Mouse (Mus musculus) liver, postnatal 0 days (tissue): ENCODE data around the gene Duoxa1. TPM values are rescaled to one million over a fixed set of nuclear protein-coding genes. Genes with fewer than 3 reads are reported as not detected.
A peak's percentile ranks its signal among the peaks of the same experiment; 100 is the strongest.

ENCODE experiments used
- ATAC-seq: fragments of 200-750 bp; cut with Nextera tagmentation; 2 replicates; pipeline ENCODE4 v1.8.0; 2017; ENCODE audit warnings: mild to moderate bottlenecking, moderate library complexity
- DNase-seq: peaks from one replicate; pipeline ENCODE4 v3.0.0-alpha.2; 2016
- H3K27ac ChIP-seq: fragments of 300-500 bp; sonication (generic); 2 replicates; pipeline ENCODE4 v1.5.1; 2014; ENCODE audit warnings: antibody characterized with exemption, moderate library complexity, mild to moderate bottlenecking, low read depth
- H3K27me3 ChIP-seq: fragments of 300-500 bp; sonication (generic); 2 replicates; pipeline ENCODE4 v1.6.1; 2014; ENCODE audit warnings: low read length, control low read depth, mixed read lengths; ENCODE audit not compliant: insufficient read depth
- H3K36me3 ChIP-seq: fragments of 300-500 bp; sonication (generic); replicated peaks from 2 replicates; pipeline ENCODE4 v1.6.1; 2014; ENCODE audit warnings: mild to moderate bottlenecking, control low read depth, low read length, moderate library complexity, mixed read lengths; ENCODE audit not compliant: insufficient read depth
- H3K4me1 ChIP-seq: fragments of 300-500 bp; sonication (generic); 2 replicates; pipeline ENCODE4 v1.6.1; 2014; ENCODE audit warnings: antibody characterized with exemption, mild to moderate bottlenecking, control low read depth; ENCODE audit not compliant: insufficient read depth
- H3K4me2 ChIP-seq: fragments of 300-500 bp; sonication (generic); 2 replicates; pipeline ENCODE4 v1.6.1; 2014; ENCODE audit warnings: low read depth, mild to moderate bottlenecking, low read length, moderate library complexity, mixed read lengths
- H3K4me3 ChIP-seq: fragments of 300-500 bp; sonication (generic); 2 replicates; pipeline ENCODE4 v1.5.1; 2014; ENCODE audit warnings: low read depth, low read length
- H3K9ac ChIP-seq: fragments of 300-500 bp; sonication (generic); replicated peaks from 2 replicates; pipeline ENCODE4 v1.6.1; 2014; ENCODE audit warnings: mild to moderate bottlenecking, moderate library complexity
- H3K9me3 ChIP-seq: fragments of 300-500 bp; sonication (generic); 2 replicates; pipeline ENCODE4 v1.6.1; 2016; ENCODE audit warnings: mild to moderate bottlenecking, control low read depth, low read length, mixed read lengths
- CTCF ChIP-seq: sonication (generic); IDR thresholded peaks from 2 replicates; pipeline ENCODE4 v1.5.1; 2016; ENCODE audit warnings: antibody characterized with exemption, low read depth
- EP300 ChIP-seq: IDR thresholded peaks from 2 replicates; pipeline ENCODE4 v1.6.1; 2016; ENCODE audit warnings: antibody characterized with exemption, low read depth, mild to moderate bottlenecking
- WGBS: fragments of 180-500 bp; shearing (Covaris S2); extraction: QIAGEN DNeasy Blood & Tissue Kit; methylation state at CpG from one replicate; pipeline ENCODE4 v1.1.7; 2014; ENCODE audit not compliant: insufficient replicate concordance; 5-methylcytosine and 5-hydroxymethylcytosine counted together
- polyA plus RNA-seq: library from polyadenylated mRNA; unstranded; fragments of >200 nt; fragmentation: Nextera tagmentation; extraction: Ambion mirVana; gene quantifications from 2 replicates; pipeline ENCODE4 v1.2.1, GENCODE M21; 2015

Duoxa1 gene
- polyA plus RNA-seq, 1 experiment from 2014 or later: not detected

DNA sequence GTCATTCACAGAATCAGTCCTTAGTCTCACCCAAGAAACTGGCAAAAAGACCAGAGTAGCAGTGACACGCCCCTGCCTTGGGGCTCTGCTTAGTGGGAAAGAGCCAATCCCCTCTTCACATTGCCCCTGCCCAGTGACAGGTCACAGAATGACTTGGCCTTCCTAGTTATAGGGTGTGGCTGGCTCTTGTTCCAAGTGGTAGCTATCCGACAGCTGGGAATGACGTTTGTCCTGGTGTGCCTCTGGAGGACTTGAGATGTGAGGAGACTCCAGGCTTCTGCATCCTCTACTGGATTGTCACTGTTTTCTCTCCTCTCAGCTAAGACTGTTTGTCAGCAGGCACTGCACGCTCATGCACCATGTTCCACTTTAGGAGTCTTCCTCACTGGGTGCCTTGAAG is 3.9 kb upstream of the Duoxa1 start:
- H3K27me3 ChIP-seq: peaks cover 39% of the 10 kb centered on the region
- H3K27ac ChIP-seq: no peak overlapping the region
- WGBS: 60% methylated on average over 4 of the region's 4 CpGs
- H3K9ac ChIP-seq: no peak overlapping the region
- no peak for DNase-seq
- H3K36me3 ChIP-seq: no peaks in the 10 kb centered on the region
- H3K4me2 ChIP-seq: no peak overlapping the region
- peaks cover 8% of the 10 kb centered on the region for H3K4me1 ChIP-seq
- no peaks in the 10 kb centered on the region for H3K9me3 ChIP-seq
- no peak for TF ChIP-seq CTCF
- TF ChIP-seq EP300: no peak
- ATAC-seq: no peak
- H3K4me3 ChIP-seq: no peak overlapping the region

DNA sequence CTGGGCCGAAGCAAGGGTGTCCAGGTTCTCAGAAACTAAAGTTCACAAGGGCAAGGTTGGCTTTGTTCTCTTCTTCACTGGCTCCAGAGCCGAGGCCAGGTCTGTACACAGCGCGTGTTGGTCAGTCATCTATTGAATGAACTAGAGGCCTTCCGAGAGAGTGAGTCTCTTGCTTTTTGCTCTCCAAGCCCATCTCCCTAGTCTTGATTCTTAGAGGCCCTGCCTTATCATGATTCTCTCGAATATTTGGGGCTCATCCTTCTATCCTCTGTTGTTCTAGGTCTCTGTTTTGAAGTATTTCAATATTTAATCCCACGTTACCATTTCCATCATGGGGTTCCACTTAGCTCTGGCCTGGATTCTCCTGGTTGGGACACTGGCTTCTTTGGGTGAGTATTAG is 1.8 kb upstream of the Duoxa1 start, which contains the start of gene Duox1:
Gene Duox1 (plus strand): TSS at position 301 of the 400 bp plus-strand sequence.
- no peak for TF ChIP-seq CTCF
- TF ChIP-seq EP300: no peak
- whole genome bisulfite sequencing: 76% methylated on average over 7 of the region's 7 CpGs
- no peak within 1 kb of the TSS for H3K9ac ChIP-seq
- ATAC-seq: no peak
- peaks cover 8% of the 10 kb centered on the region for H3K4me1 ChIP-seq
- H3K27ac ChIP-seq: no peak within 1 kb of the TSS
- H3K4me2 ChIP-seq: no peak within 1 kb of the TSS
- H3K27me3 ChIP-seq: peaks cover 51% of the 10 kb centered on the region
- no peak within 1 kb of the TSS for H3K4me3 ChIP-seq
- no peak for DNase-seq
- H3K9me3 ChIP-seq: no peaks in the 10 kb centered on the region
- no peaks in the 10 kb centered on the region for H3K36me3 ChIP-seq

DNA sequence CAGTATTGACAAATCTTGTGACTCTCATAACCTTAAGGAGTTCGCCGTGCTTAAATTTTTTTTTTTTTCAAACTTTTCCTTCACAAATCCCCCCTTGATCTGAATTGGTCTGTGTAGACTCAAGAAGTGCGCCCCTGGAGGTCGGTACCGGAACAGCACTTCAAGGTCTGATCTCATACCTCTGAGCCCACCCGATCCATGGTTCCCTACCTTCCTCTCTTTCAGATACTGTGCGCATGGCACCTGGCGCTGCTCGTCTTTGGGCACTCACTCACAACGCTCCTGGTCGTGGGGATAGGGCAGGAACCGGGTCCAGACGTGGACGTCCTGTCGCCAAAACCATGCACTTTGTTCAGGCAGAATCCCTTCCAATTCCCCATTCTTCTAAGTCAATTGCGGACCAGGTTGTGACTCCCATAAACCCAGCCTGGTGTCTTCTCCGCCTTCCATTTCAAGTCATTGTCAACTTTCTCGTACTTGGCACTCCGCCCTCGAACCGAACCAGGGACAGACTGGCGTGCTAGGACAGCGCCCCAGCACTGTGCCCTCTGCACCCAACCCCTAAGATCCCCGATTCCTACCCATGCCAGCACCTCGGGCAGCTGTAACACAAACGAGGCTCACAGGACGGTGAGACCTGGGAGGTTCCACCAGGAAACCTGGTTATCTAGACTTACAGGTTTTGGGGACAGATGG is 660 bp downstream of the Duoxa1 start:
- ATAC-seq (no peak), DNase-seq (peak; percentile 73)
- peak overlapping the region; percentile 53 for H3K4me2 ChIP-seq
- H3K4me1 ChIP-seq: peaks cover 8% of the 10 kb centered on the region
- no peaks in the 10 kb centered on the region for H3K36me3 ChIP-seq
- TF ChIP-seq EP300 (no peak), CTCF (peak; percentile 74)
- no peak overlapping the region for H3K27ac ChIP-seq
- H3K9ac ChIP-seq: no peak overlapping the region
- H3K9me3 ChIP-seq: no peaks in the 10 kb centered on the region
- WGBS: 5% methylated on average over 27 of the region's 27 CpGs
- H3K27me3 ChIP-seq: peaks cover 60% of the 10 kb centered on the region
- H3K4me3 ChIP-seq: peak overlapping the region; percentile 17

DNA sequence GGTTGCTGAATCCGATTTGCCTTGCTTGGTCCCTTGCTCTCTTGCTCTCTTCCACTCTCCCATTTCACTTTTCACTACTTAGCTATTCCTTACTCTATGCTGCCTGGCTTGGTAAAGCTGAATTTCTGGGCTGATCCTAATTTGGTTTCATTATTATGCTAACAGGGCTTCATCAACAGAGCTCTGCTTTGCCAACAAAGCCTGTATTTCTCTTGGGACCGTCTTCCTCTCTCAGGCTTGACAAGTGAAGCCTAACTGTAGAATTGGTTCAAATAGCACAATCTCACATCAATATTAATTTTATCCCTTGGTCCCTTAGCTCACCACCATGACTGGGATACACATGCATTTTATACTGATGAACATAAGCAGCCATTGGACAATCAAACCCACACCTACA is 2.0 kb downstream of the Duoxa1 start:
- Histone ChIP-seq H3K9me3 (no peaks in the 10 kb centered on the region), H3K9ac (no peak overlapping the region), H3K4me3 (no peak overlapping the region), H3K27ac (no peak overlapping the region), H3K4me2 (no peak overlapping the region), H3K27me3 (peaks cover 62% of the 10 kb centered on the region), H3K4me1 (peaks cover 8% of the 10 kb centered on the region), H3K36me3 (no peaks in the 10 kb centered on the region)
- no peak for ATAC-seq
- WGBS: 51% methylated on average over 2 of the region's 2 CpGs
- TF ChIP-seq CTCF (no peak), EP300 (no peak)
- DNase-seq: no peak

DNA sequence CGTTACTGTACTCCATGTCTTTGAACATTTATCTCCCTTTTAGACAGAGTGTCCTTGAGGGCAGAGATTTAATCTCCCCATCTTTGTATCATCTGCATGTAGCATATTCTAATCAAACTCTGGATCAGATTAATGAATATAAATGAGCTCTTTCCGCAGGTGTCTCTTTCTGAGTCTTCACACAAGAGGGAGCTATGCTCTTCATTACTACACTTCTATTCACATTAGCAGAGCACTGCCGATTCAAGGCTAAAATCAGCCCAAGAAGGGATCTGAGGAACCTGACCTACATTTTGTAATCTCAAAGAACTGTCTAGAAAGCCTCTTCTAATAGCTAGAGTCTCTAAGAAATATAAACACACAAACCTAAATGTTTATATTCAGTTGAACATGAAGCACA is 3.9 kb downstream of the Duoxa1 start:
- WGBS: 33% methylated on average over 3 of the region's 3 CpGs
- Histone ChIP-seq H3K4me1 (peaks cover 8% of the 10 kb centered on the region), H3K9me3 (no peaks in the 10 kb centered on the region), H3K27ac (no peak overlapping the region), H3K4me2 (no peak overlapping the region), H3K27me3 (peaks cover 58% of the 10 kb centered on the region), H3K9ac (no peak overlapping the region), H3K36me3 (no peaks in the 10 kb centered on the region), H3K4me3 (no peak overlapping the region)
- TF ChIP-seq CTCF (no peak), EP300 (no peak)
- DNase-seq (no peak), ATAC-seq (no peak)

DNA sequence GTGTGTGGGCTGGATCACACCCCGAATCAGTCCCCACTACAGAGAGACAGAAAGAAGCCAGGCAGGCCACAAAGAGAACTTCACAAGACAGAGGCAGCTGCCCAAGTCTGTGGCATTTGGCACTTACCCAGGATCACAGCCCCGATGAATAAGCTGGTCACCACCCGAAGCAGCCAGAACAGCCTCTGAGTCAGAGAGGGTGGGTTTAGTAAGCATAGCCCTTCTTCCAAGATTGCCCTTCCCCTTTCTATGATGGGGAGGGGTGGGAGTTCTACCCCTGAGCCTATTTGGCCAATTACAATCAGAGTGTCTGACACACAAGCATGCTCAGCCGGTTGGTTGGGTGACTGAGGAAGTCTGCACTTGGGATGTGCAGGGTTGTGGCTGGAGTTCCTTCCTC is 7.3 kb downstream of the Duoxa1 start:
- Histone ChIP-seq H3K4me3 (no peak overlapping the region), H3K4me1 (peaks cover 5% of the 10 kb centered on the region), H3K27ac (no peak overlapping the region), H3K27me3 (peaks cover 51% of the 10 kb centered on the region), H3K9ac (no peak overlapping the region), H3K9me3 (no peaks in the 10 kb centered on the region), H3K4me2 (no peak overlapping the region), H3K36me3 (no peaks in the 10 kb centered on the region)
- DNase-seq (no peak), ATAC-seq (no peak)
- TF ChIP-seq CTCF: no peak
- no peak for TF ChIP-seq EP300
- WGBS: 30% methylated on average over 4 of the region's 4 CpGs
